Mouse (Mus musculus) hindbrain, embryonic 12.5 days (tissue): ENCODE data around the gene Cnot2. TPM values are rescaled to one million over a fixed set of nuclear protein-coding genes. Genes with fewer than 3 reads are reported as not detected.

Source experiments
- ATAC-seq: fragments of 200-750 bp; cut with Nextera tagmentation; 2 replicates; pipeline ENCODE4 v1.8.0; 2017; ENCODE audit warnings: moderate TSS enrichment; ENCODE audit not compliant: low FRiP score
- H3K27ac ChIP-seq: fragments of 300-500 bp; sonication (generic); 2 replicates; pipeline ENCODE4 v1.5.1; 2016; ENCODE audit warnings: mild to moderate bottlenecking
- H3K27me3 ChIP-seq: fragments of 300-500 bp; sonication (generic); 2 replicates; pipeline ENCODE4 v1.6.1; 2016; ENCODE audit warnings: mild to moderate bottlenecking
- H3K36me3 ChIP-seq: fragments of 300-500 bp; sonication (generic); 2 replicates; pipeline ENCODE4 v1.6.1; 2016; ENCODE audit warnings: mild to moderate bottlenecking
- H3K4me1 ChIP-seq: fragments of 300-500 bp; sonication (generic); 2 replicates; pipeline ENCODE4 v1.6.1; 2016
- H3K4me2 ChIP-seq: fragments of 300-500 bp; sonication (generic); replicated peaks from 2 replicates; pipeline ENCODE4 v1.6.1; 2016; ENCODE audit warnings: mild to moderate bottlenecking
- H3K4me3 ChIP-seq: fragments of 300-500 bp; sonication (generic); 2 replicates; pipeline ENCODE4 v1.5.1; 2016; ENCODE audit warnings: mild to moderate bottlenecking
- H3K9ac ChIP-seq: fragments of 300-500 bp; sonication (generic); 2 replicates; pipeline ENCODE4 v1.6.1; 2016; ENCODE audit warnings: mild to moderate bottlenecking, moderate library complexity
- H3K9me3 ChIP-seq: fragments of 300-500 bp; sonication (generic); replicated peaks from 2 replicates; pipeline ENCODE4 v1.6.1; 2016; ENCODE audit warnings: mild to moderate bottlenecking
- WGBS: fragments of 180-500 bp; shearing (Covaris S2); methylation state at CpG from one replicate; pipeline ENCODE4 v1.1.7; 2016; 5-methylcytosine and 5-hydroxymethylcytosine counted together
- microRNA-seq: library from miRNA; unstranded; fragments of <30 nt; microRNA quantifications from one replicate; pipeline ENCODE4, GENCODE M21; 2017
- polyA plus RNA-seq: library from polyadenylated mRNA; unstranded; fragments of >200 nt; fragmentation: Nextera tagmentation; extraction: Ambion mirVana; gene quantifications from 2 replicates; pipeline ENCODE4 v1.2.1, GENCODE M21; 2016

Gene Cnot2
- polyA plus RNA-seq, 1 experiment from 2014 or later, result 114 TPM

GRCm38 (mm10) chr10:116440088-116440487 is 141.2 kb downstream of the Cnot2 start:
- no peak overlapping the region for H3K27ac ChIP-seq
- no peaks in the 10 kb centered on the region for H3K4me1 ChIP-seq
- 91% methylated on average over 10 of the region's 10 CpGs for WGBS
- no peaks in the 10 kb centered on the region for H3K27me3 ChIP-seq
- peaks cover 13% of the 10 kb centered on the region for H3K36me3 ChIP-seq
- peaks cover 11% of the 10 kb centered on the region for H3K9me3 ChIP-seq
- no peak overlapping the region for H3K9ac ChIP-seq
- H3K4me2 ChIP-seq, result no peak overlapping the region
- ATAC-seq, result no peak
- no peak overlapping the region for H3K4me3 ChIP-seq

GRCm38 (mm10) chr10:116435455-116435854 is 145.9 kb downstream of the Cnot2 start:
- H3K9me3 ChIP-seq, result peaks cover 11% of the 10 kb centered on the region
- H3K27ac ChIP-seq, result no peak overlapping the region
- ATAC-seq, result no peak
- H3K4me2 ChIP-seq, result no peak overlapping the region
- no peaks in the 10 kb centered on the region for H3K4me1 ChIP-seq
- 84% methylated on average over 12 of the region's 12 CpGs for WGBS
- H3K36me3 ChIP-seq, result peaks cover 9% of the 10 kb centered on the region
- no peak overlapping the region for H3K9ac ChIP-seq
- no peak overlapping the region for H3K4me3 ChIP-seq
- no peaks in the 10 kb centered on the region for H3K27me3 ChIP-seq

Small RNA genes lying within 50 kb of the gene (microRNA-seq; reads per million reads assigned to microRNA genes)
- gene Gm25190, result not detected

Other genes with a start within 250 kb of the Cnot2 start
- gene Kcnmb4, start 107.6 kb downstream of the Cnot2 start, polyA plus RNA-seq, result 19.9 and 20.5 TPM in 2 replicates